Mouse (Mus musculus) E14TG2a.4 (cell line): ENCODE measurements at regions not wholly inside any gene's neighbourhood (a gene's known extent, or its start where the extent isn't known, plus 50 kb on each side); places are given as distances from the start of the nearest gene placed in this dataset.

Source experiments
- CTCF ChIP-seq: conservative IDR thresholded peaks from 2 replicates; pipeline ENCODE4 v1.5.1; 2014; ENCODE audit warnings: low read length
- NANOG ChIP-seq: IDR thresholded peaks from 2 replicates; pipeline ENCODE4 v1.6.1; 2014; ENCODE audit warnings: borderline replicate concordance, low read length, mixed read lengths

DNA sequence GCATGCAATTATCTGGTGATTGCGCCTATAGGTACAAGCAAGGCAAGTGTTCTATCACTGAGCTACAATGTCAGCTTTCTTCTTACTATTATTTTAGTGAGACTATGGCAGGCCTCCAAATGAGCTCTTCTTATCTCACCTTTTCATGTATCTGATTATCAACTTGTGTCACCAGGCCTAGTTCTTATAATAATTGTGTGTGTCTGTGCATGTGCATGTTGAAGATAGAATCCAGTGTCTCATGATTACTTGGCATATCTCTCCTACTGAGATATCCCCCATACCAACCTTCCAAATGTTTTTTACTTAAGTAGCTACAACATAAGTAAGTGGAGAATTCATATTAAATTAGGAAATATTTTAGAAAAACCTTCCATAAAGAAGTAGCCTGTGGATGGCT, 266.2 kb upstream of the Xrcc4 start:
- TF ChIP-seq CTCF (no peak), NANOG (no peak)
